Mouse (Mus musculus) mouse trophoblast stem cell (cell line): ENCODE results near the gene Fbxw25.
"Not testable (repeated sequence)": the region's sequence is repeated elsewhere in the genome, so short reads cannot be mapped to it uniquely, and the experiment has no call there.

ENCODE experiments used
- in situ Hi-C, 2 experiments: fragments of 300-500 bp; cut with MseI, MboI; formaldehyde crosslinking; loops; 2 replicates in 1 of 2; 3 replicates in 1 of 2; pipeline ENCODE4 v1.15.1; 2025

The Fbxw25 gene

GRCm38 (mm10) chr9:109664552-109664951 lies at the start of gene Fbxw25:
TSS of gene Fbxw25 (minus strand) at chr9:109664652.
- in situ Hi-C loops, result not testable (repeated sequence)

GRCm38 (mm10) chr9:109702600-109702999 lies 38.1 kb upstream of the Fbxw25 start, which contains the start of gene Fbxw18:
TSS of gene Fbxw18 (minus strand) at chr9:109702700.
- in situ Hi-C loops, result not testable (repeated sequence)

- in situ Hi-C loops, result no loop called here
Observed at GRCm38 (mm10) chr9:109685299-109685698, 20.8 kb upstream of the Fbxw25 start.

GRCm38 (mm10) chr9:109625957-109626356 lies 38.5 kb downstream of the Fbxw25 start, which contains the start of gene Fbxw24:
TSS of gene Fbxw24 (minus strand) at chr9:109626057.
- in situ Hi-C loops, result not testable (repeated sequence)

- in situ Hi-C loops, result not testable (repeated sequence)
Observed at GRCm38 (mm10) chr9:109606837-109607236, 57.6 kb downstream of the Fbxw25 start.

- in situ Hi-C loops, result not testable (repeated sequence)
Observed at GRCm38 (mm10) chr9:109602128-109602527, 62.3 kb downstream of the Fbxw25 start.

GRCm38 (mm10) chr9:109597226-109597625 lies 67.2 kb downstream of the Fbxw25 start:
- in situ Hi-C loops, result no loop called here
